Mouse (Mus musculus) skeletal muscle tissue, adult 2 months (tissue): ENCODE data around the gene Cdk15.

Source experiments
- DNase-seq: peaks from one replicate; pipeline ENCODE4 v3.0.0-alpha.2; 2012; ENCODE audit warnings: low read depth, low spot score

Gene Cdk15

GRCm38 (mm10) chr1:59376021-59376548 is 119.4 kb downstream of the Cdk15 start:
- no peak for DNase-seq

DNA sequence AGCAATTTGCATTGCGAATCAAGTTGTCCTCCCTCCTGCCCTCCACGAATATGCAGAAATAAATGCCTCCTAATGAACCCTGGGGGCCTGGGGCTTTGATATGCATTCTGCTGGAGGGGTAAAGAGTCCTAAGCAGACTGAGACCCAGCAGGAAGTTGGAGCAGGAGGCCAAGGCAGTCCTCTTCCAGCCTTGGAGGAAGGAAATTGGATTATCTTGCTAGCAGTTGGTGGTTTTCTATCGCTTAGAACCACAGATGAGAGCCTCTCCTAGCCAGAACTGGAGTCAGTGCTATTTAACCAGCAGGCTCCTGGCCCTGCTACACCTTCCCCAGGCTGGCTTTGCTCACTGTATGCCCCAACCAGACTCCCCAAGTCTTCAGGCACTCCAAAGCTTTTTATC is 119.9 kb downstream of the Cdk15 start:
- no peak for DNase-seq

- DNase-seq = no peak
Measured at GRCm38 (mm10) chr1:59377312-59377711, 120.6 kb downstream of the Cdk15 start.

- peak; percentile 9 for DNase-seq
Measured at GRCm38 (mm10) chr1:59380926-59381325, 124.2 kb downstream of the Cdk15 start.

DNA sequence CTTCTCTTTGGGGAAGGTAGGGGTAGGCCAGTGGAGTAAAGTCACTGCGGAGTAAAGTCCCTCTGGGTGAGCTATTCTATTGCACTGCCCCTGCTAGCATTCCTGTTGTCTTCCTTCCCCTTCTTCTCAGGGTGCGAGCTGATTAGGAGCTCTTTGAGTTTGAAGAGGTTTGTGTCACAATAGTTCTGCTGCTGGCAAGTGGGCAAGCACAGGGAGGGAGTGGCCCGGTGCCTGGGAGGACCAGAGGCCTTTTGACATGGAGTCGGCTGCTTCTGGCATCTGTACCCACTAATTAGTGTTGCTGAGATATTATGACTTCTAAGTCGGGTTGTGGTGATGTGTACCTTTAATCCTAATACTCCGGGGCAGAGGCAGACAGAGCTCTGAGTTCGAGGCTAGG is 124.8 kb downstream of the Cdk15 start:
- DNase-seq = no peak

DNA sequence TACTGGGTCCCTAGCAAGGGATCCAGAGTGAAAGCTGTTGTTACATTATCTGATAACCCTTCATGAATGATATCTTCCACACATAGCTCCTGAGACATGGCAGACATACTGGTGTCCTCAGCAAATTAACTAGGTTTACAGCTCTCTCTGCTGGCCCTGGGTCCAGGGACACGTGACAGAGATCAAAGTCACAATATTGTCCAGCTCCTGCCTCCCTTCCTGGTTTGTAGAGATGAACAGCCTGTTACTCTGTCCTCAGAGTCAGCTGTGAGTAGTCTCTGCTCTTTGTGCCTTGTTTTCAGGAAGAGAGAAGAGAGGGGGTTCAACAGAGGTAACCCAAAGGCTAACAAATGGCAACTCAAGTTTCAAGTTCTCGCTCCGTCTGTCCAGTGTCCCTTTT is 125.8 kb downstream of the Cdk15 start:
- DNase-seq = no peak

GRCm38 (mm10) chr1:59383049-59383610 is 126.4 kb downstream of the Cdk15 start:
- DNase-seq = peak; percentile 10

GRCm38 (mm10) chr1:59384400-59384799 is 127.7 kb downstream of the Cdk15 start:
- DNase-seq = no peak

DNA sequence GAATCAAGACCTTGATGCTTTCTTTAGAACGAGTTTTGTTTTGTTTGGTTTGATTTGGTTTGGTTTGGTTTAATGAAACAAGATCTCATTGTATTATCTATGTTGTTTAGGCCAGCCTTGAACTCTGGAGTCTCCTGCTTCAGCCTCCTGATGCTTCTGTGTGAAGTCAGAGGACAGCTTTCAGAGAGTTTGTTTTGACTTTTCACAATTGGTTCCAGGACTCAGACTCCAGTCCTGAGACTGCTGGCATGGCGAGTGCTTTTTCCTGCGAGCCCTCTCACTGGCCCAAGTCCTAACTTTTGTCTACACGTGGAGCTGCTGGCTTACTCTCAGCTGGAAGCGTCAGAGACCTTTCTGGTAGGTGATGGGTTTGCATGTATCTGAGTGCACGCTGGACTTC is 128.9 kb downstream of the Cdk15 start:
- DNase-seq = no peak

- no peak for DNase-seq
Measured at GRCm38 (mm10) chr1:59387542-59388314, 131.0 kb downstream of the Cdk15 start.

DNA sequence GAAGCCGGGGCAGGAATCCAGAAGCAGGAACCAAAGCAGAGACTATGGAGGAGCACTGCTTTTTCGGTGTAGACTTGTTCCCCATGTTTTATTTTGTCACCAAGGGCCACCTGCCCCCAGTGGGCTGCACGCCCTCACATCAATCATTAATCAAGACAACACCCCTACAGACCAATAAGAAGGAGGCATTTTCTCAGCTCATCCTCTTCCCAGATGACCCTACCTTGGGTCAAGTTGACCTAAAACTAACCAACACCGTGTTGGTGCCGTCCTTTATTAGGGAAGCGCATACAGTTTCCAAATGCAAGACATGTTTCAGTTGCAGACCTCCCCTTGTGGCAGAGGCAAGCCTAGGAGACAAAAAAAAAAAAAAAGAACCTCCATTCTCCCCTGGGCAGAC is 132.5 kb downstream of the Cdk15 start:
- no peak for DNase-seq

DNA sequence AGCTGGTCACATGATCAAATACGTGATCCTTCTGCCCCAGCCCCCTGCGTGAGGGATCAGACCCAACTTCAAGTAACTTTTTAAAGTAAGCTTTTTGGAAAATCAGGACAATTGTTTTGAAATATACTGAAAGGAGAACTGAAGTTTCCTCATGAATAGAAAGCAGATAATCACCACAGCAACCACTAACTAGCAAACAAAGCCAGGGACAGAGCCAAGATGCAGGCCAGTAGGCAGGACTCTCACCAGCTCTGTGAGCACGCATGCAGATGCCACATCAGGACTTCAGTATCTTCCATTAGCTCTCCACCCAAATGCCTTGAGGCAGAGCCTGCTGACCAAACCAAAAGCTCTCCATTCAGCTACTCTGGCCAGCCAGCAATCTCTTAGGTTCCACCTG is 135.0 kb downstream of the Cdk15 start:
- DNase-seq = no peak

DNA sequence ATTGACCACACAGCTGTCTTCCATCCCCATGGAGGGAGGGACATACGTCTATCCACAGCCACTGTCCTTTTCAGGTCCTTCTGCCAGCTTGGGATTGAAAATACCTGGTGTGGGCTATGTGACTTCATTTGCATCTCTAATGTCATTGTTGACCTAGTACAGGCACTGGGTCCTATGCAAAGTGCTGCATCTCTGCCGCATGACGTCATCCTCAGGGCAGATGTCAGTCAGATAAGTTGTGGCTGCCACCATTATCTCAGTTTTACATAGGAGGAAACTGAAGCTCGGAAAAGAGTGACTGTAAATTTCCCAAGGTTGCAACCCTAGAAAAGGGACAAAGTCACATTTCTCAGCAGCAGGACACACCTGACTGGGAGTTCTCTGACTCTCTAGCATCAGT is 137.4 kb downstream of the Cdk15 start:
- no peak for DNase-seq

DNA sequence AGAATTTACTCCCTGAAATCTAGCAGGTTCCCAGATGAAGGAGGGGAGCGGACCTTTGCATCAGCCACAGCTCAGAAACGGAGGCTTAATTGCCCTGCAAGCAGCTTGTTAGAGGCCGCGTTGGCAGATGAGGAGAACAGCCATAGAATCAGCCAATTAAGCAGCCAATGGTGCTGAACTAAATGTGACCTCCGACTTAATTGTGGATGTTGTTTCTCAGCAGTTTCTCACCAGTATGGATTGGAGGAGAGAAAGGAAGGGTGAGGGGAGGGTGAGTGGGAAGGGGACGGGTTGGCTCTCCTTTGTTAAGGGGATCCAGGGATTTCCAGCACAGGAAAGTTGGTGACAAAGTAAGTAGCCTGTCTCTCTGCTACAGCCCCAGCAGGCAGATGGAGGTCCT is 137.9 kb downstream of the Cdk15 start:
- no peak for DNase-seq

- no peak for DNase-seq
Measured at GRCm38 (mm10) chr1:59395992-59396391, 139.3 kb downstream of the Cdk15 start.

DNA sequence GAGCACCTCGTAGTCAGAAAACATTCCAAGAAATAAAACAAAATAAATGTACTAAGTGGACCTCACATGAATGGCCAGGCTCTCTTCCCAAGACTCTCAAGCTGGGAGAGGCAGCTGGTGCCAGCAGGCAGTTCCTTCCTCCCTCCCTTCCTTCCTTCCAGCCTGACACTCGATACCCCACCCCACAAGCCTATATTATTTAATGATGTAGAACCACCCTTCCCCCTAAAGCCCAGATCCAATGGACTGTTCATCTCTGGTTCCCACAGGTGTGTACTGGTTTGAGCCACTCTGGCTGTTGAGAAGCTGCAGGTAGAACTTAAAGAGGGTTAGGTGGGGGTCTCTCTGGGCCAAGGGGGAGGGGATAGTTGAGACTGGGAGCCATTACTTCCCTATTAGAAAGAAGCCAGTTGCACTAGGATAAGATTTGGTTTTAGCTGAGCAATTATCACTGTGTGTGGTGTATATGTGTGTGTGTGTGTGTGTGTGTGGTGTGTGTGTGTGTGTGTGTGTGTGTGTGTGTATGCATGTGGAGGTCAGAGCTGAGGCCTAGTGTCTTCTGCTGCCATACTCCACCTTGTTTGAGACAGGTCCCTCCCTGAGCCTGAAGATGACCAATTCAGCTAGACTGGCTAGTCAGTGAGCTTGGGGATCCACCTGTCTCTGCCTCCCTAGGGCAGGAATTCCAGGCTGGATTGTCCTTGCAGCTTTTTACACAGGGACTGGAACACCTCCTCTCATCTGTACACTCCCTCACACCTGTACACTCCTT is 143.0 kb downstream of the Cdk15 start:
- no peak for DNase-seq

- DNase-seq = no peak
Measured at GRCm38 (mm10) chr1:59401253-59401652, 144.5 kb downstream of the Cdk15 start.
